Mouse (Mus musculus): ENCODE measurements around the gene Xrcc3.

Gene Xrcc3

DNA sequence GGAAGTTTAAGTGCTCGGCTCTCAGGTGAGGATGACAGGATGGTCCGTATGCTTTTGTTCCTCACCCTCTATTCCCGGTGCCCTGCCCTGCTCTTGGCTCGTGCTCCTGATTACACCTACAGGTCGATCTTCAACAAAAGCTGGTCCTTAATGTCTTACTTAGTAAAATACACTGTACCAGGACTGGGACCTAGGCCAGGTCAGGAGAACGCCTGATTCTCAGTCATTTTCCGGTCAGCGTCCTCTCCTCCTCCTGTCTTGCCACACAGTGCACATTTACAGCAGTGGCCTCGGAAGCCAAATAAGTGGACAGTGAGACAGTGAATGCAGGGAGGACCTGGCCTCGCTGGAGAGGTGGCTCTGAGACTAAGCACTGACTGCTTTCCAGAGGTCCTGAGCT, 43.0 kb downstream of the Xrcc3 start:
- DNase-seq, result peak in 1 of 2 experiments; percentile 38

DNA sequence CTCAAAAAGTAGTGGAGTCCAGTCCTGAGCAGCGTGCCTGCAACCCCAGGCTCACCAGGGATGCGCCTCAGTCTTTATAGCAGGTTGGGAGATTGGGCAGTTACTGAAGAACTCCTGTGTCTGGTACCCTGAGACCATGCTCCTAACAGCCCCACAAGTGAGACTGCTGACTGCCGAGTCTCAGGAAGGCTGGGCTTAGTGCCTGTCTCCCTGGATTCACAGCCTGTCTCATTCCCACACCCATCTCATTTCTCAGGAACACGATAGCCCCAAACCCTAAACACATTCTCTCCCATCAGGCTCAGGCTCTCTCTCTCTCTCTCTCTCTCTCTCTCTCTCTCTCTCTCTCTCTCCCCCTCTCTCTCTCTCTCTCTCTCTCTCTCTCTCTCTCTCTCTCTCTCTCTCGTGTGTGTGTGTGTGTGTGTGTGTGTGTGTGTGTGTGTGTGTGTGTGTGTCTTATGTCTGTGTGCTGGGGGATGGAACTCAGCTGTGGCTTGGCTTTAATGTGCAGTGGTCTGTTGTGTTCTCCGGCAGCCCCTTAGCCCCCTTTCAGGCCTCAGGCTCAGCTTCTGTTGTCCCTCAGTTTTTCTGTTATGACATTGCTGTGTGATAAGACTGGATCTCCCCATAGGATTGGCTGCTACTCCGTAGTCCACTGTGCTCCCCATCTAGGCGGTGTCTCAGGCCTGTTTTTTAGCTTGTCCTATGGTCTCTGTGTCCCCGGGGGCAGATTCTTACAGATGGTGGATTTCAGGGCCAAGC, 43.7 kb downstream of the Xrcc3 start:
- no peak for DNase-seq

DNA sequence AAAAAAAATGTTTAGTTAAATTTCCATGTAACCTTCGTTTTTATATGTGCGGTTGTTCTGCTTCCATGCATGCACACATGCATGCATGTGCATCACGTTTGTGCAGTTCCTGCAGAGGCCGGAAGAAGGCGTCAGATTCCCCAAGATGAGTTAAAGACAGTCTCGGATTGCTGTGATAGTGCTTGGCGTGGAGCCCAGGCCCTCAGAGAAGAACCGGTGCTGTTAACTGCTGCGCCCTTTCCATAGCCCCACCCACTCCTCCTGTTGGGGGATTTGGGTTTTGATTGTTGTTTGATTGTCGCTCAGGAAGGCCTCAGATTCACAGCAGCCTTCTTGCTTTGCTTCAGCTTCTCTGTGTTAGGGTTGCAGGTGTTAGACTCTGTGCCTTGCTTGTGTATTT, 44.4 kb downstream of the Xrcc3 start:
- DNase-seq, result peak; percentile 54 to 76

DNA sequence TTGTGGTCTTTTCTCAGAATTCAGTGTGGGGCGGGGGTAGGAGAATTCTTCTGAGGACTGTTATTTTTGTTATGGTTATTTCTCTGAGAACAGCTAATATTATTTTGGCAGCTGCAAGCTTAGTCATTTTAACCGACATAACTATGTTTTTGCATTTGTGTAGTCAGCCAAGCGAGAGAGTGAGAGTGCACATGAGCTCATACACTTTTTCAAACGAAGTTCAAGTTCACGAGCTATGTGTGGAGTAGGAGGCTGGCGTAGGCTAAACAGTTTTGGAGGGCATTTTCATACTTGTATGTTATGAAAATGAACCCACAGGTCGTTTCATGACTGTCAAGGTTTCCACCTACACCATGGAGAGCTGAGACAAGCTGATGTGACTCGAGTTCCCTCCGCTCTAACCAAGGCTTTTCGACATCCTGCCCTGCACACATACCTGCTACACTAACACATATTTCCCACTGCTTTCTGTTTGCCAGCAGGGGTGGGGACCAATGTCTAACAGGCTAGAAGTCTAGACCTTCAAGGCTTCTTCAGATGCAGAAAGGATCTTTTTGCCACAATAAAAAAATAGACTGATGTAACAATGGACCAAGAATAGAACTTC, 45.2 kb downstream of the Xrcc3 start:
- no peak for DNase-seq

DNA sequence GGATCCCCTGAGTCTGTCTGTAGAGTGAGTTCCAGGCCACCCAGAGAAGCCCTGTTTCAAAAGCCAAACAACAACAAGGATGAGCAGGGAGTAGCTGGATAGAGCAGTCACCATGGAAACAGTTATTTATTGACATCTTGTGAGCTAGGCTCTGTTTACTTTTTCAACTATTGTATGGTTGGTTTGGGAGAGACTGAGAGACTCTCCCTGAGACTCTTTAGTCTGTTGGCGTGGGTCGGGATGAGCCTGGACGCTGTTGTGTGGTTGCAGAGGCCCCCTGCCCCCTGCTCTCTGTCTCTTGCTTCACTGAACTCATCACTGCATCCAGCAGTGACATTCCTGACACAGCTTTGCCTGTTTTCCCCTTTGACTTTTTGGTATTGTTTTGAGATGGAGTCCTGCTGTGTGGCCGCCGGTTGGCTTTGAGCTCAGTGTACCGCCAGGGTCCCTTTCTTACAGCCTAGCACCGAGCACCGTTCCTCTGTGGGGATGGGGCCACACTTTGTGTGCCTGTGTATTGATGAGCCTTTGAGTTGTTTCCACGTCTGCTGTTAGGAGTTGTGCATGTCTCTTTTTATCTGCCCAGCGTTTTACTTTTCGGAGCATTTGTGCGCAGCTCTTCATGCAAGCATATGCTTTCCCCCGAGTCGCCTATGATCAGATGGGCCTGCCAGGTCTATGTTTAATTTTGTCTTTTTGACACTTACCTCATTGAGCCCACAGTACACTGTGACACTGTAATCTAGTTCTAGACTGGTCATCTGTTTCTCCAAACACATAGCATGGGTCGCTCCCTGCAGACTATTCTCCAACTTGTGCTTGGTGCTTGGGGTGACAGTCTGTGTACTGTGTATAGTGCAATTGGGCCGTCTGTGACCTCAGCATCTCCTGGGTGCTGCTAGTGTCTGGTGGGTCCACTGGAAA, 47.1 kb downstream of the Xrcc3 start:
- DNase-seq, result peak; percentile 51 to 56

DNA sequence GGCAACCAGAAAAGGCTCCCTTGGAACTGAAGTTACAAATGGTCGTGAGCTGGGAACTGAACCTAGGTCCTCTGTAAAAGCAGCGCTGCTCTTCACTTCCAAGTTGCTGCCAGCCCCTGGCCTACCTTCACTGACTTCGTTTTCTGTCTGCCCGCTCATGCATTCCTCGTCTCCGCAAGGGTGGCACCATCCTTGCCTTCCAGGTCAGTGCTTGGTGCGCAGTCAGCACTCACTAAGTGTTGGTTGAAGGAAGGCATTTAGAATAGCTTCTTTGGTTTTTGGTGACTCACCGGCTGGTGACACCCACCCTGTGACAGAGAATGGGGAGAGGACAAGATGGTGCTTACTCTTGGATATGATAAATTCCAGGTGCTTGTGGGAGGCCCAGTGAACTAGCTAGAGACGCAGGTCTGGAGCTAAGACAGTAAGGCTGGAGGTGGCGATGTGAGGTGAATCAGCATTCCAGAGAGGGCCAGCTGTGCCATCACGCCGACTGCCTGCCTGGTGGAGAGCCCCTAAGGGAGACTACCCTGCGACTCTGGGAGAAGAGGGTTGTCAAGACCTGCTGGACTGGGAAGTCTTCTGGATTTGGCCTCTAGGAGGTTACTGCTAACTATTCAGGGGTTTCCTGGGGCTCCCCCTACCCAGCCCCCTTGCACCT, 50.9 kb downstream of the Xrcc3 start:
- DNase-seq, result peak in 1 of 2 experiments; percentile 8

DNA sequence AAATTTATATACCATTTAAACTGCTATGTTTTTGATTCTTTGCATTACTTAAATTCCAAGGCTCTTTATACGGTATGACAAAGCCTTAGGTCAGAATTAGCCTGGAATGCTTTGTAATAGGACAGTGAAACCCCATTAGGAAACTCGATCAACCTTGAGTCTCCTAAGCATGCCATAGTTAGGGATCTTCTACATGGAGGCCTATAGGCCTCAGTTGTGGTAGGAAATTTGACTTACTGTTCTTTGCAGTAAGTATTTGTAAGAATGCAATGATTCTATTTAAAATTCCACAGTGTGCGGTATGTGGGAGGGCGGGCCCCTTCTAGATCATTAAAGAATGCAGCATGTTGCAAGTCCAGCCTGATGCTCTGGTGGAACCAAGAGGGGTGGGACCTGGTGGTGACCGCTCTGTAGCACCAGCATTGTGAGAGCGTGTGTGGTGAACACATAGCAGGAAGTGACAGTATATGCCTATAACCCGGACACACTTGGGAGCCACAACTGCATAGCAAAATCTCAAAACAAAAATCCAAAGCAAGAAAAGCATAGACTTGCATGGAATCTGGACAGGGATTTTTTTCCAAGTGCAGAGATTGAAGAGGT, 53.3 kb downstream of the Xrcc3 start:
- no peak for DNase-seq

DNA sequence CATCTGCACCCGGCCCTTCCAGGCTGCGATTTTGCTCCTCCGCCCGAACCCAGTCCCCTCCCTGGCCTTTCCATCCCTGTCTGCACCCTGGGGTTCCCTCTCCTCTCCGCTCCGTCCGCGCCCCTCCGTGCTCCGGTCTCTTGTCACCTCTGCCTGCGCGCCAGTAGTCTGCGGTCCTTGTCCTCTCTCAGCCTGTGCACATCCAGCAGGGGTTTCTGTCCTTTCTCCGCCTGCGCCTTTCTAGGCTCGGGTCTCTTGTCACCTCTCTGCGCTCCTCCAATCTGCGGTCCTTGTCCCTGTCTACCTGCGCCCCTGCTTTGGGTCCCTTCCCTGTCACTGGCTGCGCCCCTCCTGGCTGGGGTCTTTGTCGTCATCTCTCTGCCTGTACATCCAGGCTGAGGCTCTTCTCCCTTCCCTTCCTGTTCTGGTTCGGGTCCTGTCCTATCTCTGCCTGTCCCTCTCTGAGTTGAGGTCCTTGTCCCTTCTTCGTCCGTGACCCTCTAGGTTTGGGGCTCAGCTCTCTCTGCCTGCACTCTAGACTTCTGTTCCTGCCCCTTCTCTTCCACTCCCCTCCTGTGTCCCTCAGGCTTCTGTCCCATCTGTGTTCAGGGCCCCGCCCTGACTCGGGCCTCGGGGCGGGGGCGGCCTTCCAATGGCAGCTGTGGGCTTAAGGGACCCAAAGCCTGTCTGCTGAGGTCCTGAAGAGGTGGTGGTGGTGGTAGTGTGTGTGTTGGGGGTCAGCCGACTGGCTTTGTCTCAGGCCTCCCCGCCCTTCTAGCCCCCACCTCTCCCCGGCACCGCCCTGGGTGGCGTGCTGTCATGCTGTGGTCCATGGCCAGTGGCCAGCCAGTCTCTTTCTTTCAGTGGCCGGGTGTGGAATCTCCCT, 54.3 kb downstream of the Xrcc3 start:
- peak; percentile 84 to 88 for DNase-seq

DNA sequence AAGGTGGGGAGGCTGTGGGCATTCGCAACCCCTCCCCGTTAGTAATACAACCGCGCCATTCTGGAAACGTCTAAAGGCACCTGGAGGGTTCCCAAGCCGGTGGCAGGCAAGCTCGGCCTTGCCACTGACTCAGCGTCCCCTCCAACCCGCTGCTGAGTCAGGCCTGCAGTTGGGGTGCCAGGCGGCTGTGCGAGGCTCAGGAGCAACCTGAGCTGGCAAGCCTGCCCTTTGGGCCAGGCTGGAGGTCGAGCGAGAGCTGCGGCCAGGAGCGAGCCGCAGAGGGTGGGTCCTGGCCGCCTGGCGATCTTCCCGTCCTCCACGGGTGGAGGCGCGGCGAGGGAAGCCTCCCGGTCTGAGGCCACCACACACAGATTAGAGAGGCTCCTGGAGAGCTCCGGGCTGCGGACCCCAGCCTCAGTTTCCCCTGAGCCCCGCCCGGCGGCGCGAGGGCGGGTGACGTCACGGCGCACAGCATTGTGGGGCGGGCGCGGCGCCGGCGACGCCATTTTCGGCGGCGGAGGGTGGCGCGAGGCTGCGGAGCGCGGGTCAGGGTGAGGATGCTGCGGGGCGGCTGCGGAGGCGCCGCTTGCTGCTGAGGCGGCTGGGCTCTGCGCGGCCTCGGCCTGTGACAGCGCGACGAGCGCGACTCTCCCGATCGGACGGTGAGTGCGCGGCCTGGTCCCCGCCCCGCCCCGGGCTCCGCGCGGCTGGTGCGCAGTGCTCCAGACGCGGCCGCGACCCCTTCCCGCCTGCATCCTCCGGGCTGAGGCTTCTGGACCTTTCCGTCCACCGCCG, 55.1 kb downstream of the Xrcc3 start, which contains the start of gene Klc1:
Klc1 (plus strand) TSS at position 469 of the 795 bp plus-strand sequence.
- peak; percentile 92 to 94 for DNase-seq

DNA sequence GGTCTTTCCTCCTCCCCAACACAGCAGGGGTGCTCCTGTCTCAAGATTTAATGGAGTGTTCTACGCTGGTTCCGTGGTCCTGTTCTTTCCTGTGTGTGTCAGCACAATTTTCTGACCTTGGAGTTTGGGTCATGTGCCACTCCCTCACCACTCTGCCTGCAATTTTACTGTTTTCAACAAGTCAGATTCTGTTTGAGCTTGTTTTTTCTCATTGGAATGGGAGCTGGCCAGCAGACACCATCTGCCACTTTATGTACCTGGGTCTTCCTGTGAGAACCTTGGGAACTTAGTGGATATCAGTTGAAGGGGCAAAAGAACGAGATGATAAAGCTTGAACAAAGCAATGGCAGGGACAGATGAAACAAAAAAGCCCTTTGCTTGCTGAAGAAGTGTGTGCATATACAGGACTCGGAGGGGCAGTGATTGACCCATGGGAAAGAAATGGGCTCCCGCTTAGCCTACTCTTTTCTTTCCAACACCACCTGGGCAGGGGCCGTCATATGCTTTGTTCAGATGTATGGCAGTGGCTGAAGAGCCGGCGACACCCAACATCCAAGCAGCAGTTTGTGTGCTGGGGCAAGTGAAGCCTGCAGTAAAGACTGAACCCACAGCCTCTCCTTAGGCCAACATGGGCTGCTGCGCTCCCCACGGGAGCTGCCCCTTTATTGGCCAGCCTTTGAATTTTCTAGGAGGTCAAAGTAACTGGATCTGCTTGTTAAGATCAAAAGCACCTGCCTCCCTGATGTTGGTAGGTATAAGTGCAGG, 55.9 kb downstream of the Xrcc3 start:
- peak; percentile 49 to 64 for DNase-seq

DNA sequence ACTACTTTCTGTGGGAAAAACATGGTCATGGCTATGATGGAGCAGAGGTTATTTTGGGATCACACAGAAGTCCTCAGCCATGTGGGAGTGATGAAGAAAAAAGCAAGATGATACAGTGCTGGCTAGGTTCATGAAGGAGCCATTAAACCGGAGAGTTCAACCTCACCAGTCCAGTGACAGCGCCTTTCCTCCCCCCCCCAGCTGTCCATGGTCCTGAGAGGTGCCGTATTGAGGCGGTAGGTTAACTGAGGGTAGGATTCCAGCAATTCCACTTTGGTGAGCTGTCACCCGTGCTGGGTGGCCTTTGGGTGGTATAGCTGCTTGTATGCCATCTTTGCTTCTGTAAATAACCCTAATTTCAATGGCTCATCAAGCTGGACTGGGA, 57.0 kb downstream of the Xrcc3 start:
- no peak for DNase-seq

DNA sequence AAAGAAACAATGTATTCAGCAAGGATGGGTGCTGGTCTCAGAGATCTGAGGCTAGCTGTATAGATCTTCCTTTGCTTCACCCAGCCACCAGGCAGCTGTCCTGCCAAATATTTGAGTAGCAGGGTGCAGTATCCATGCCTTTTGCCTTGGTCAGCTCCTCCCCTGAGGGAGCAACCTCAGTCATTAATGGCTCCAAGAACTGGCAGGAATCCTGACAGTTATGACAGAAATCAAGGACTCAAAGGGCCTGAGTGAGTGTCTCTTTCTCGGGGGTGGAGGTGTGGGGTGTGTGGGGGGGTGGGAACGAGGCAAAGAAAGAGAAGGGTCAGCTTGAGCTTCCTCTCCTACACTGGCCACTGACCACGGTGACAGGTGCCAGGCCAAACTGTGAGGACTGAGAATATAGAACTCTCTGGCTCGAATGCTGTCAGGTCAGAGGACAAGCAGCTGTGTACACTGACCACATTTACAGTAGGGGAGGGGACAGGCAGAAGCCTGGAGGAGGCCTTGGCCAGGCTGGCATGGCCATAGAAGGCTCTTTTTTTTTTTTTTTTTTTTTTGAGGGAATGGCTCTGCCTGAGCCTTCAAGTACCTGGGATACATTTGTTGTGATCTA, 57.5 kb downstream of the Xrcc3 start:
- DNase-seq, result peak in 1 of 2 experiments; percentile 8

DNA sequence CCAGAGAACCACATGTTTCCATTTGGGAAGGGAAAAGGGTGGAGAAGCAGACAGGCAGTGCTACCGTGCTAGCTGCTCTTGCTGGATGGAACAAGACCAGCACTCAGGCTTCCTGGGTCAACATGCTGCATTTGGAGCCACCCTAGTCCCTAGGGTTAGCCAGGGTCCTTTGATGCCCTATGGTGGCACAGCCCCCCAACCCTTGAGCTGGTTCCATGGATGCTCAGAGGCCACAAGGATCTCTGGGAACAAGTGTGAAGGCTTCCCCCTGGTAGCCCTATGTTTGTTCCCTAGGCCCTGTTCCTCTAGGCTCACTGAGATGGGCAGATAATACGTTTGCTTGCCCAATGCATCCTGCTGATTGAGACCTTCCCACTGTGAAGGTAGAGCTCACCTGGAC, 58.4 kb downstream of the Xrcc3 start:
- DNase-seq, result peak in 1 of 2 experiments; percentile 5

DNA sequence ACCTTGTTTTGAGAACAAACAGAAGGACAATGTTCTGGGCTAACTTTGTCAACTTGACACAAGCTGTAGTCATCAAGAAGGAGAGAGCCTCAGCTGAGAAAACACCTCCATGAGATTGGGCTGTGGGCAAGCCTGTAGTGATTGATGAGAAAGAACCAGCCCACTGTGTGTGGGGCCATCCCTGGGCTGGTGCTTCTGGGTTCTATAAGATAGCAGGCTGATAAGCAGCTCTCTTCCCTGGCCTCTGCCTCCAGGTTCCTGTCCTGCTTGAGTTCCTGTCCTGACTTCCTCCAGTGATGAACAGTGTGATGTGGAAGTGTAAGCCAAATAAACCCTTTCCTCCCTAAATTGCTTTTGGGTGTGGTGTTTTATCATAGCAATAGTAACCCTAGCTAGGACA, 59.0 kb downstream of the Xrcc3 start:
- no peak for DNase-seq

DNA sequence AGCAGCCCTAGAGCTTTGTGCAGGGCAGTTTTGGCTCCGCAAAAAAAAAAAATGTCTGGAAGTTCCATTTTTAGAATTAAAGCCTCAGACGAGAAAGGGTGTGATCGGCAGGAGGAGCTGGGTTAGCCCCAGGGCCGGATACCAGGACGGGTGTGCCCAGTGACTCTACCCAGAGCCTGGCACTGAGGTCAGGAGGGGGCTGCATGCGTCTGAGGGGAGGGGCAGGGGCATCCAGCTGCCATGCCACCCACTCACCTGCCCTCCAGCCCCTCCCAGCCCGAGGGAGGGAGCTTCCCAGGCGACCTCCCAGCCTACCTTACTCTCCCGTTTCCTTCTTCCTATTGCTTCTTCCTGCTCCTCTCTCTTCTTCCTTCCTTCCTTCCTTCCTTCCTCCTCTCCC, 60.3 kb downstream of the Xrcc3 start:
- DNase-seq, result no peak

All from cerebellum, postnatal 25 days (tissue).